Mouse (Mus musculus) B cell, adult 62 days (primary cell): Measurements from ENCODE around the gene Olfr1434. TPM values are rescaled to one million over a fixed set of nuclear protein-coding genes. Genes with fewer than 3 reads are reported as not detected.

Source experiments
- total RNA-seq: library from RNA; stranded (reverse); gene quantifications from 4 replicates; pipeline ENCODE4 v1.2.4, GENCODE M21; 2023

Olfr1434 gene
- total RNA-seq: not detected in 4 replicates

DNA sequence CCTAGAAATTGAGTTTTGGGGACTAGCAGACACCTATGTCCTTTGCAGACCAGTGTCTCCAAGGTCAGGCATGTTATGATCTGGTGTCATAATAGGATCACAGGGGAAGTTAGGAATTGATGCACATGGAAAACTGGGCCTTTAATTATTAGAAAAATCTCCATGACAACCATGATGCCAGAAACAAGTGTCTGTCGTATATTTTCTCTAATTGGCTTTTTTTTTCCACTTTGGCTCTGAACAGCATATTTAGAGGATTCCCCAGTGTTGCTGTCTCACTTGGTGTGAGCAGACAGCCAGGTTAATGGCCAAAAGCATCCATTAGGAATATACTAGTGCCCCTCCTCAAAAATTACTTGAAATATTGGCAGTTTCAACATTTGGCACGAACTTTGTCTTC lies at the start of gene Olfr1434:
Gene Olfr1434 (plus strand): TSS at position 301 of the 400 bp plus-strand sequence.

DNA sequence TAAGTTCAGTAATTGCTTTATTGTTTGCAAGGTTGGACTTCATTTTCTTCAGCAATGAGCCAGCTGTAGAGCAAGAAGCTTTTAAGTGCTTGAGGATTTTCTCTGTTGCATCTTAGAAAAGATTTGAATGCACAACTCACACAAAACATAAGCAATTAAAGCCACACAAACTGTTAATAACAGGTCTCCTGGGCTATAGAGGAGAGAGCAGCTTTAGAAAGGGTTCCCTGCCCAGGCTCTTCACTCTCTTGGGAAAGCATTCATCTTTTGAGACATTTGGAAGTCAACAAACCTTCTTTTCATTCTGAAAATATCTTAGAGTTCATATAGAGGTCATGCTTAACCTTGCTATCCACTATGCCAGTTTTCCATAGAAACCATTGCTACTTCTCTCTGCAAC lies 47.2 kb upstream of the Olfr1434 start, which contains the start of gene Olfr1432:
Gene Olfr1432 (minus strand): TSS at position 101 of the 400 bp plus-strand sequence.

DNA sequence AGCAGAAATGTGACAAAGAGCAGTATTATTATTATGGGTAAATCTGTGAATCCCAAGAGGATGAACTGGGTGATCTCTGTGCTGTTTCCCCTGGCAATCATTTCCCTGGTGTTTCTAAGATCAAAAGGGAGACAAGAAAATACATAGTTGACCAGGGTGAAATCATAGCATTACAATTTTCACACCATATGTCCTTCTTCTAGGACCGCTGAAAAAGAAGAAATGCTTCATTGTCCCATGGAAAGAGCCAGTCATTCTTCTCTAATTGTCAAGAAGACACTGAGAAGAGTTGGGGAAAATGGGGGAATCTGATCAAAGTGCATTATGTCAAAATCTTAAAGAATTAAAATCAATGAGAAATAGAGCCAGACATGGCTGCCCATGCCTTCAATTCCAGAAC lies 38.1 kb upstream of the Olfr1434 start, which contains the start of gene Olfr262:
Gene Olfr262 (minus strand): TSS at position 101 of the 400 bp plus-strand sequence.

DNA sequence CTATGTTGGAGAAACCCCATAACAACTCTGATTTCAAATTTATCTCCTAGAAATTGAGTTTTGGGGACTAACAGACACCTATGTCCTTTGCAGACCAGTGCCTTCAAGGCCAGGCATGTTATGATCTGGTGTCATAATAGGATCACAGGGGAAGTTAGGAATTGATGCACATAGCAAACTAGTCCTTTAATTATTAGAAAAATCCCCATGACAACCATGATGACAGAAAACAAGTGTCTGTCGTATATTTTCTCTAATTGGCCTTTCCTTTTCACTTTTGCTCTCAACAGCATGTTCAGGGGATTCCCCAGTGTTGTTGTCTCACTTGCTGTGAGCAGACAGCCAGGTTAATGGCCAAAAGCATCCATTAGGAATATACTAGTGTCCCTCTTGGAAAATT lies 18.9 kb upstream of the Olfr1434 start, which contains the start of gene Olfr235:
Gene Olfr235 (plus strand): TSS at position 301 of the 400 bp plus-strand sequence.

DNA sequence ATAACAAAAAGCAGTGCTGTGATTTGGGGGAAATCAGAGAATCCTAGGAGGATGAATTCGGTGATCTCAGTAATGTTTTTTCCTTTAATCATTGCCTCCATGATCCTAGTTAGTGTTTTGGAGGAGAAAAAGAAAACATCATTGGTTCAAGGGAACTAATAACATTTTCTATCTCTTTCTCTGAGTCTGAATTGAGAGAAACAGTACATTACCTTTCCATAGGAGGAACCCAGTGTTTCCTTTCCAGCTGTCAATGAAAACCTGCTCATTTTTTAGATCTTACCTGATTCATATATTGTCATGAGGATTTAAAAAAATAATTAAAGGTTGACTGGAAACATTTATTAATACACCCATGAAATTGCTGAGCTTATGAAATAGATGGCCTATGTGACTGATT lies 19.4 kb downstream of the Olfr1434 start, which contains the start of gene Olfr1436:
Gene Olfr1436 (minus strand): TSS at position 101 of the 400 bp plus-strand sequence.

DNA sequence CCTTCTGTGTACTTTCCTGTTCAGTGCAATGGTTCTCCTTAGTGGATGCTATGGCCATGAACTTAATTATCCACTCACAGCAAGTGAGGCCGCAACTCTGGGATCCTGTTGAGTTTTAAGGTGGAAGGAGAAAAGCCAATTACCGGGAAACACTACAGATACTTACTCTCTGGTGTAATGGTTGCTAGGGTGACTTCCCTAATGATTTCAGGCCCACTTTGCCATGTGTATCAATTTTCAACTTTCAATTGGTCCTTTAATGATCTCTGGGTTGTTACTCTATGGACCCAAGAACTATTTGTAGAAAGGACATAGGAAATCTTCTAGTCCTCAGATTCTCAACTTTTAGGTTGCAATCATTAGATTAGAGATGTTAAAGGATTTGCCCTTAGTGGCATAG lies 45.3 kb downstream of the Olfr1434 start, which contains the start of gene Olfr1437:
Gene Olfr1437 (minus strand): TSS at position 101 of the 400 bp plus-strand sequence.

Other genes with a start within 250 kb of the Olfr1434 start
- gene Olfr1423, start 238.5 kb upstream of the Olfr1434 start, total RNA-seq: not detected in 4 replicates
- not detected in 4 replicates for gene Olfr1424, start 217.2 kb upstream of the Olfr1434 start, total RNA-seq
- not detected in 4 replicates for gene Olfr1425, start 202.1 kb upstream of the Olfr1434 start, total RNA-seq
- not detected in 4 replicates for gene Olfr1426, start 187.8 kb upstream of the Olfr1434 start, total RNA-seq
- gene Olfr1427, start 176.5 kb upstream of the Olfr1434 start, total RNA-seq: not detected in 4 replicates
- not detected in 4 replicates for gene Olfr1428, start 164.0 kb upstream of the Olfr1434 start, total RNA-seq
- not detected in 4 replicates for gene Olfr76, start 156.7 kb upstream of the Olfr1434 start, total RNA-seq
- gene Olfr1555-ps1, start 109.7 kb upstream of the Olfr1434 start, total RNA-seq: not detected in 4 replicates
- gene Olfr1431, start 79.2 kb upstream of the Olfr1434 start, total RNA-seq: not detected in 4 replicates
- gene Olfr1432, start 47.3 kb upstream of the Olfr1434 start, total RNA-seq: not detected in 4 replicates
- not detected in 4 replicates for gene Olfr262, start 38.2 kb upstream of the Olfr1434 start, total RNA-seq
- not detected in 4 replicates for gene Olfr235, start 18.8 kb upstream of the Olfr1434 start, total RNA-seq
- not detected in 4 replicates for gene Olfr1436, start 19.3 kb downstream of the Olfr1434 start, total RNA-seq
- gene Olfr1437, start 45.2 kb downstream of the Olfr1434 start, total RNA-seq: not detected in 4 replicates
- not detected in 4 replicates for gene Olfr1438-ps1, start 56.1 kb downstream of the Olfr1434 start, total RNA-seq
- gene Olfr1440, start 107.4 kb downstream of the Olfr1434 start, total RNA-seq: not detected in 4 replicates
- gene Olfr1441, start 137.6 kb downstream of the Olfr1434 start, total RNA-seq: not detected in 4 replicates
- not detected in 4 replicates for gene Pfpl, start 148.1 kb downstream of the Olfr1434 start, total RNA-seq
- 30.5 to 39.8 TPM (median 35.5 TPM) in 4 replicates for gene Mpeg1, start 180.9 kb downstream of the Olfr1434 start, total RNA-seq
- 7.6 to 8.7 TPM (median 8.2 TPM) in 4 replicates for gene Dtx4, start 221.6 kb downstream of the Olfr1434 start, total RNA-seq